Mouse (Mus musculus): ENCODE measurements at regions not wholly inside any gene's neighbourhood (a gene's known extent, or its start where the extent isn't known, plus 50 kb on each side); places are given as distances from the start of the nearest gene placed in this dataset.
A peak's percentile ranks its signal among the peaks of the same experiment; 100 is the strongest.

GRCm38 (mm10) chr16:50852081-50852480 lies 261.1 kb upstream of the Ccdc54 start:
- no peak for DNase-seq (ENCODE audit: low spot score in 2 of 2)

GRCm38 (mm10) chr16:50847693-50848092 lies 256.7 kb upstream of the Ccdc54 start:
- peak in 1 of 2 experiments; percentile 6 for DNase-seq (ENCODE audit: low spot score in 2 of 2)

- no peak for DNase-seq (ENCODE audit: low spot score in 2 of 2)
These were observed 255.6 kb upstream of the Ccdc54 start for GRCm38 (mm10) chr16:50846505-50846904.

GRCm38 (mm10) chr16:50841677-50842580 lies 251.0 kb upstream of the Ccdc54 start:
- peak; percentile 49 to 70 for DNase-seq (ENCODE audit: low spot score in 2 of 2)

GRCm38 (mm10) chr16:50841205-50841604 lies 250.3 kb upstream of the Ccdc54 start:
- DNase-seq (ENCODE audit: low spot score in 2 of 2) = no peak

GRCm38 (mm10) chr16:50839665-50840064 lies 248.7 kb upstream of the Ccdc54 start:
- DNase-seq (ENCODE audit: low spot score in 2 of 2) = no peak

- no peak for DNase-seq (ENCODE audit: low spot score in 2 of 2)
These were observed 246.5 kb upstream of the Ccdc54 start for GRCm38 (mm10) chr16:50837416-50837815.

GRCm38 (mm10) chr16:50836457-50836856 lies 245.5 kb upstream of the Ccdc54 start:
- no peak for DNase-seq (ENCODE audit: low spot score in 2 of 2)

- no peak for DNase-seq (ENCODE audit: low spot score in 2 of 2)
These were observed 242.4 kb upstream of the Ccdc54 start for GRCm38 (mm10) chr16:50833357-50833756.

- DNase-seq (ENCODE audit: low spot score in 2 of 2) = no peak
These were observed 231.4 kb upstream of the Ccdc54 start for GRCm38 (mm10) chr16:50822352-50822751.

GRCm38 (mm10) chr16:50814626-50815025 lies 223.7 kb upstream of the Ccdc54 start:
- DNase-seq (ENCODE audit: low spot score in 2 of 2) = peak in 1 of 2 experiments; percentile 19

GRCm38 (mm10) chr16:50799145-50799794 lies 208.3 kb upstream of the Ccdc54 start:
- peak; percentile 53 to 61 for DNase-seq (ENCODE audit: low spot score in 2 of 2)

- no peak for DNase-seq (ENCODE audit: low spot score in 2 of 2)
These were observed 207.1 kb upstream of the Ccdc54 start for GRCm38 (mm10) chr16:50798095-50798494.

GRCm38 (mm10) chr16:50792960-50793359 lies 202.0 kb upstream of the Ccdc54 start:
- no peak for DNase-seq (ENCODE audit: low spot score in 2 of 2)

GRCm38 (mm10) chr16:50792506-50792905 lies 201.6 kb upstream of the Ccdc54 start:
- no peak for DNase-seq (ENCODE audit: low spot score in 2 of 2)

GRCm38 (mm10) chr16:50788702-50789101 lies 197.7 kb upstream of the Ccdc54 start:
- DNase-seq (ENCODE audit: low spot score in 2 of 2) = no peak

- DNase-seq (ENCODE audit: low spot score in 2 of 2) = no peak
These were observed 195.2 kb upstream of the Ccdc54 start for GRCm38 (mm10) chr16:50786199-50786598.

- DNase-seq (ENCODE audit: low spot score in 2 of 2) = no peak
These were observed 194.4 kb upstream of the Ccdc54 start for GRCm38 (mm10) chr16:50785384-50785783.

- DNase-seq (ENCODE audit: low spot score in 2 of 2) = no peak
These were observed 193.8 kb upstream of the Ccdc54 start for GRCm38 (mm10) chr16:50784651-50785228.

GRCm38 (mm10) chr16:50783784-50784650 lies 193.1 kb upstream of the Ccdc54 start:
- DNase-seq (ENCODE audit: low spot score in 2 of 2) = no peak

- DNase-seq (ENCODE audit: low spot score in 2 of 2) = no peak
These were observed 192.3 kb upstream of the Ccdc54 start for GRCm38 (mm10) chr16:50783240-50783639.

Data from urinary bladder, postnatal 36 days (tissue).